Mouse (Mus musculus) cerebellum, postnatal 36 days (tissue): ENCODE results near the gene Mob4.

Experiments
- DNase-seq, 2 experiments: peaks; one replicate each; pipeline ENCODE4 v3.0.0; 2021 to 2022; ENCODE audit warnings: mixed read lengths in 2 of 2

Gene Mob4

DNA sequence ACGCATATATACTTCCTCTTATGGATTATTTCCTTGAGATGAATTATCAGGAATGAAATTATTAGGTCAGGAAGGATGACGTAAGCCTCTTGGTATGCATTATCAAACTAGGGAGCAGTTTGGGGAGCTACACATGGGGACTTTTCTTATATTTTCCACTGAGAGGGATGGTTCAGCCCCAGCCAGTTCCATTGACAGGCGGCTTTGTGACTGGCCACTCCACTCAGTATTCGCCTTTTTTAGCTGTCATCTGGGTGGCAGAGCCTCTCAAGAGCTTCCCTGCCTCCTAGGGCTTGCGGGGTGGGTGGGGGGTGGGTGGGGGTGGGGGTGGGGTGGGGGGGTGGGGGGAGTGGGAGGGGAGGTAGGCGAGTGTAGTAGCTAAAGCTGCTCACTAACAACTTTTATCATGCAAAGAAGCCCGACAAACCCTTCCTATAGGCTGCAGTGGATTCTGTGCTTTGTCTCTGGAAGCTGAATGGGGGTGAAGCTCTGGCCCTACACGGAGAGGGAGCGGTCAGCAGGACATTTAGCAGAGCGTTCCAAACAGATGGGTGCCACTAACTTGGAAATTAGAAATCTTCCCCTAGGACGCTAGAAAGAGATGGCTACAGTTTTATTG lies 55.7 kb downstream of the Mob4 start:
- DNase-seq, result no peak

DNA sequence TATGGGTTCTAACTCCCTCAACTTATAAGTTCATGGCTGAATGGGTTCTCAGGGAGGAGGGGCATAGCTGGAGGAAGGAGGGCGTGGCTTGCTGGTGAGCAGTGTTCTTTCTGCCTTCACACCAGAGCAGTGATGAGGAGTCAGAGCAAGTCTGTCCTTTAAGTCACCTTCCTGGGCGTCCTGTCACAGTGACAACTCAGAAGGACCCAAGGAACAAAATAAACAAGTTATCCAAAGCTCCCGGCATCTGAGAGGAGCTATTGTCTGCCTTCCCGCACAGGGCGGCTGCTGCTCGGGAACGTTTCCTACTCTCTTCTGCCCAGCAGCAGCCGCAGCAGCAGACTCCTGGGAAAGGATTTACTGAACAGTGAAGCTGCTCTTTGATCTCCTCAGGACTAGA lies 61.0 kb downstream of the Mob4 start:
- no peak for DNase-seq

DNA sequence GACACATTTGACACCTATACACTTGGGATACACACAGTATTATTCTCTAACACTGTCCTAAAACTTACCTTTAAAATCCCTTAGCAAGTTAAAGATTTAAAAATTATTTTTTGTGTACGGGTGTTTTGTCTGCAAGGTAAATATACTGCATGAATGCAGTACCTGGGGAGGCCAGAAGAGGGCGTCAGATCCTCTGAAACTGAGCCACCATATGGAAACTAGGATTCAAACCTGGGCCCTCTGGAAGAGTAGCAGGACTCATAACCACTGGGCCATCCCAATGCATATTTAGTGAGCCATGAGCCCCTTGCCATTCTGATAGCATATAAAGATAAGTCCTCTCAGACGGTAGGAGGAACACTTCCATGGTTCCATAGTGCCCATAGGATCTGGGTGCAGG lies 61.8 kb downstream of the Mob4 start:
- DNase-seq, result no peak

DNA sequence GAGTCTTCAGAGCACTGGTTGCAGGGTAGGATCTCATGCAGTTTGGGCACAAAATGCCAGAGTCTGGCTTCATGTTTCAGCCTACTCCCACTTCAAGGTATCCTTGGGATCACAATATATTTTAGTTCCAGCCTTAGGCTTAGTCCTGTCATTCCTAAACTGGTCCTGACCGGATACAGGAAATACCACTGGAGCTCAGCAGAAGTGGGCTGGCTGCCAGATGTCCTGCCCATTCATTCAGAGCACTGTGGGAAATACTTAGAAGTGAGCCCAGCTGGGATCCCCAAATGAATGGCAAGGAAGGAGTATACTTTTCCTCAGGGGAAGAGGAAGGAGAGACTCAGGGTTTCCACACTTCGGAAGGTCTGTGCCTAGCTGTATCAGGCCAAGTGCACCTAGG lies 62.3 kb downstream of the Mob4 start:
- peak in 1 of 2 experiments; percentile 17 for DNase-seq

DNA sequence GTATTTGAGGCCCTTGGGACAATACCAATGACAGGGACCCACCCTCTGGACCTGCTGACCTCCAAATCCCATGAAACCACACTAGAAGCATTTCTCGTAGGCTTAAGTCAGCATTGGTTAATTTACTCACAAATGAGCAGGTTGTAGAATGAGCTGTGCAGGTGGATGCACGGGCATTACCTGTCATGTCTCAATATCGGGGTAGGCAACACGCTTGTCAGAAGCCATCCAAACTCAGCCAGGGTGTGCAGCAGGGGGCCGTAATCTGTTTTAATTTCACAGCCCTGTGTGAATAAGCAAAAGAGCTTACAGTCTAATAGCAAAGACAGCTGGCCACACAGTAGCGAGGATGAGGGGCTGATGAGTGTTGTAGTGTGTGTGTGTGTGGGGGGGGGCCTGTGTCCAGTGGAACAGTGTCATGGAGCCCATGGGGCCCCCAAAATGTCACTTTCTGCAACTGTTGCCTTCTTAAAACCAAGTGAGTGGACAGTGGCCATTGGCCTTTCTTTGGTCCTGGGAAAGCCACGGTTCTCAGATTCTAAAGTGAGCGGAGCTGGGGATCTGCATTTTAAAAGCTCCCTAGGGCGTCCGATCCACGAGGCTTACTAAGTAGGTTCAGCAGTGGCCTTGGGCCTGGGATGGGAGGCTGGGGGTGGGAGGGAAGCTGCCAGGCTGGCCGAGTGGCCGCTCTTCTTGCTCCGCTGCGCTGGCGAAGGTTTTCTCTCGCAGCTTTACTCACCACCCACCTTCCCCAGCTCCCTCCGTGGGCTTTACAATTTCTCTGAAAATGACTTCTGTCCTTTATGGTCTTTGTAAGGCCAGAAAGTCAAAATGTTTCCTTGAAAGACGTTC lies 63.3 kb downstream of the Mob4 start:
- DNase-seq, result no peak

DNA sequence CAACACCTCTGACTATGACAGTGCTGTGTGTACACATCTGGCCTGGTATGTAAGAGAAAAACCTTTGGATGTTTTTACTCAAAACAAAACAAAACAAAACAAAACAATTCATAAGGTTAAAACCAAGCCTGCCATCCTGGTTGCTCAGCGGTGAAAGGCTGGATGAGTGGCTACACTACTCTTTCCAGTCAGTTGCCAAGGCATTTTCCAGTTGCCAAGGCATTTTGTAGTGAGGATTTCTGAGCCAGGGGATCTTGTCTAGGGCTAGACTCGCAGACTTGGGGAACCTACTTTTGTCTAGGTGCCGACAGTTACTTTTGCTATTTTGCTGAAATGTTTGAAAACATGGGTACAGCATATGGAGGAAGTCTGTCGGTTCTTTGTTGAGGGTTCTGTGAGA lies 64.0 kb downstream of the Mob4 start:
- no peak for DNase-seq

DNA sequence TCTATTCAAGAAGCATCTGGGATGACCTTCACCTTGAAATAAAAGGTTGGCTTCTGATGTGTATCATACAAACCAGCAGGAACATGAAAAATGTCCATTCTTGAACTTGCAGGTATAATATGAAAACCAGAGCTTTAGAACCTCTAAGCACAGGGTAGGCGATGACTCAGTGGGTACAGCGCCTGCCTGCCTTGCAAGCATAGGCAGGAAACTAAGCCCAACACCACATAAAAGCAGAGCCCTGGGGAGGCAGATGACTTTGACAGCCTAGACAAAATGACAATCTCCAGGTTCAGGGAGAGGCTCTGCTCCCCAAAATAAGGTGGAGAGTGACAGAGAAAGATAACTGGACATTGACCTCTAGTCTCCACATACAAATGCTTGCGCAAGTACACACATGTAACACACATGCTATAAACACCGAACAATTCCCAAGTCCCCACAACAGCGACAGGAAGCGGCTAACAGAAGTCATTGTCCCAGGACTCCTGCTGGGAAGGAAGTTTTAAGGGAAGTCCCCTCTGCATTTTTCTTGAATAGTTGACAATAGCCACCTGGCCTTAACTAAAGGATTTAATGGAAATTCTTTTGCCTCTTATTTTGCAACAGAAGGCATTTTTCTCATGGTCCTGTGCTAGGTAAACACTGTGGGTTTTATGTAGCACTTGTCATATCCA lies 65.4 kb downstream of the Mob4 start:
- no peak for DNase-seq

DNA sequence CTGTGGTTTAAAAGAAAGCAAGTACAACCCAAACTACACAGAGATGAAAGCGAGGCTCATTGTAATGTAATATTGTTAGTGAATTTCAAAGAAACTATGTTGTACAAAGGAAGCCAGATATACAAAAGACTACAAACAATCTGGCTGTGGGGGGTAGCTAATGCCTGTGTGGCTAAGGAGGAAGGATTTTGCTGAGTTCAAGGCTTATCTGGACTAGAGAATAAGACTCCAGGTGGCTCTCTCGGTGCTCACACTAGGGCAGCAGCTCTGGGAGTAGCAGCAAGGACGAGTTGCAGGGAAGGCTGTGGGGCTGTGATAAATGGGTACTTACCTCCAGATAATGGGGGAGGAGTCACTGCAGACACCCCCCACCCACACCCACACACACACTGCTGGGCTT lies 67.7 kb downstream of the Mob4 start:
- DNase-seq, result no peak

DNA sequence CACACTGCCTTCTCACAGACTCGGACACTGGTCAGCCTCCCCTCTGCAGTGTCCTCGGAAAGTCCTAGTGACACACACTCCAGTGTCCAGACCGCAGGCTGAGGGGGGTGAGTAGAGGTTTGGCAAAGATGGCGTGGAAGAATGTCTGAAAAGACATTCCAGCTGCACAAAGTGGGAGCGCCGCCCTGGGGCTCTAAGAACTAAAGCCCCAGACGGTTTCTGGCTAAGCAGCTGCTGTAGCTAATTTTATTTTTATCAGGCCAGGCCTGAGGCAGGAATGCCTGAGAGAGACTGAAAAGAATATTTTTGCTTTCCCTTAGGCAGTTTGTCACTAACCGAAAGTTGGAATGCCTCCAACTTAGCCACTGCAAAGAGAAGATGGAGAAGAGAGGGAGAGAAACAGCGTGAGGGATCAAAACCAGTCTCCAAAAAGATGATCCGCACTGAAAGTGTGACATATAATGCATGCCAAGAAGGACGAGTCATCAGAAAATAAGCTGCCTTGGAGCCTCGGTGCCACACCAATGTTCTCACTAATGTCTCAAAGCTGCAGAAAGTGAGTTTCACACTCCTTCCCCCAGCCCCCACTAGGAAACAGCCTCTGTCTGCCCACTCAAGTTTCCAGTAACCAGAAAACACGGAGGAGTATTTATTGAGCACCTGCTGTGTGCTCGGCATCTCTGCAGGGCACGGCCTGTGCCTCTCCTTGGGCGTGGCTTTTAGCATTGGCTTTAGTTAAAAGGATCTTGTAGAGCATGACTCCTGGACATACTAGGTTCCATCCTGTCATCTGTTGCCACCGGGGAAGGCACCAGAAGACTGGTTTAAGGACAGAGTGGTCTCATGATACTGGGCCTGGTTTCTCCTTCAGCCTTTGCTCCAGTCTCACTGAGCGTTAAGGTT lies 71.1 kb downstream of the Mob4 start:
- no peak for DNase-seq
